Mouse (Mus musculus) gastrocnemius, postnatal 36 days (tissue): Measurements from ENCODE around the gene Cdcp1. TPM values are rescaled to one million over a fixed set of nuclear protein-coding genes. Genes with fewer than 3 reads are reported as not detected.
A peak's percentile ranks its signal among the peaks of the same experiment; 100 is the strongest.

Experiments used
- DNase-seq, 2 experiments: peaks; one replicate each; pipeline ENCODE4 v3.0.0; 2022
- intact Hi-C: fragments of 180-260 bp; cut with DNase I; formaldehyde crosslinking; loops from one replicate; pipeline ENCODE4 v1.15.1; 2025
- total RNA-seq, 2 experiments: library from RNA; stranded (reverse); gene quantifications; 2 replicates each; pipeline ENCODE4 v1.2.3; 2021

Gene Cdcp1
- total RNA-seq, 2 experiments from 2014 or later, result 0.10 TPM; not detected in 1

GRCm38 (mm10) chr9:123158125-123158836, 57.6 kb downstream of the Cdcp1 start:
- intact Hi-C loops, result loop anchor here (2.0 to 10.0 kb wide), 2 partner anchors 95 to 267 kb away; no protein-coding TSS in a partner anchor
- DNase-seq, result no peak

- intact Hi-C loops, result loop anchor here (2.0 to 10.0 kb wide), 2 partner anchors 95 to 267 kb away; no protein-coding TSS in a partner anchor
- DNase-seq, result peak; percentile 47 to 64
Observed at GRCm38 (mm10) chr9:123157699-123158098, 58.1 kb downstream of the Cdcp1 start.

- peak; percentile 67 to 76 for DNase-seq
- intact Hi-C loops, result loop anchor here (10.0 kb wide), 1 partner anchor 268 kb away; no protein-coding TSS in a partner anchor
Observed at GRCm38 (mm10) chr9:123156910-123157361, 58.9 kb downstream of the Cdcp1 start.

GRCm38 (mm10) chr9:123153121-123153520, 62.7 kb downstream of the Cdcp1 start:
- DNase-seq, result peak in 1 of 2 experiments; percentile 49
- intact Hi-C loops, result loop anchor here (10.0 kb wide), 1 partner anchor 272 kb away; no protein-coding TSS in a partner anchor

GRCm38 (mm10) chr9:123152026-123152425, 63.8 kb downstream of the Cdcp1 start:
- DNase-seq, result no peak
- intact Hi-C loops, result loop anchor here (10.0 kb wide), 1 partner anchor 273 kb away; no protein-coding TSS in a partner anchor

GRCm38 (mm10) chr9:123151561-123151960, 64.3 kb downstream of the Cdcp1 start:
- intact Hi-C loops, result loop anchor here (10.0 kb wide), 1 partner anchor 273 kb away; no protein-coding TSS in a partner anchor
- DNase-seq, result peak in 1 of 2 experiments; percentile 47

- intact Hi-C loops, result loop anchor here (10.0 kb wide), 1 partner anchor 274 kb away; no protein-coding TSS in a partner anchor
- peak; percentile 50 to 68 for DNase-seq
Observed at GRCm38 (mm10) chr9:123150241-123151020, 65.4 kb downstream of the Cdcp1 start, which contains the start of gene Clec3b. TSS of gene Clec3b (plus strand) at chr9:123150946.

GRCm38 (mm10) chr9:123148430-123148829, 67.4 kb downstream of the Cdcp1 start:
- intact Hi-C loops, result no loop called here
- peak in 1 of 2 experiments; percentile 39 for DNase-seq

GRCm38 (mm10) chr9:123139887-123140614, 75.8 kb downstream of the Cdcp1 start:
- intact Hi-C loops, result no loop called here
- no peak for DNase-seq

- intact Hi-C loops, result no loop called here
- peak; percentile 69 to 82 for DNase-seq
Observed at GRCm38 (mm10) chr9:123138891-123139474, 76.9 kb downstream of the Cdcp1 start.

GRCm38 (mm10) chr9:123136953-123137682, 78.7 kb downstream of the Cdcp1 start:
- DNase-seq, result no peak
- intact Hi-C loops, result no loop called here

- no peak for DNase-seq
- intact Hi-C loops, result no loop called here
Observed at GRCm38 (mm10) chr9:123132994-123133393, 82.8 kb downstream of the Cdcp1 start.

GRCm38 (mm10) chr9:123127663-123128062, 88.2 kb downstream of the Cdcp1 start:
- intact Hi-C loops, result no loop called here
- DNase-seq, result no peak

- intact Hi-C loops, result no loop called here
- DNase-seq, result no peak
Observed at GRCm38 (mm10) chr9:123124413-123124981, 91.3 kb downstream of the Cdcp1 start.

- intact Hi-C loops, result no loop called here
- DNase-seq, result no peak
Observed at GRCm38 (mm10) chr9:123123571-123124412, 92.0 kb downstream of the Cdcp1 start.

- intact Hi-C loops, result no loop called here
- no peak for DNase-seq
Observed at GRCm38 (mm10) chr9:123123017-123123416, 92.8 kb downstream of the Cdcp1 start.
